Mouse (Mus musculus) lung, embryonic 15.5 days (tissue): ENCODE results near the gene Lpin2. TPM values are rescaled to one million over a fixed set of nuclear protein-coding genes. Genes with fewer than 3 reads are reported as not detected.

Experiments used
- ATAC-seq: fragments of 200-750 bp; cut with Nextera tagmentation; 2 replicates; pipeline ENCODE4 v1.8.0; 2017; ENCODE audit warnings: moderate number of reproducible peaks, borderline replicate concordance; ENCODE audit not compliant: low FRiP score, low TSS enrichment; ENCODE audit errors: extremely low read depth
- H3K27ac ChIP-seq: fragments of 300-500 bp; sonication (generic); 2 replicates; pipeline ENCODE4 v1.5.1; 2015; ENCODE audit warnings: moderate library complexity, mild to moderate bottlenecking, inconsistent platforms
- H3K27me3 ChIP-seq: fragments of 300-500 bp; sonication (generic); 2 replicates; pipeline ENCODE4 v1.6.1; 2015; ENCODE audit warnings: inconsistent platforms
- H3K36me3 ChIP-seq: fragments of 300-500 bp; sonication (generic); 2 replicates; pipeline ENCODE4 v1.6.1; 2015; ENCODE audit warnings: inconsistent platforms
- H3K4me1 ChIP-seq: fragments of 300-500 bp; sonication (generic); 2 replicates; pipeline ENCODE4 v1.6.1; 2015; ENCODE audit warnings: inconsistent platforms
- H3K4me2 ChIP-seq: fragments of 300-500 bp; sonication (generic); 2 replicates; pipeline ENCODE4 v1.6.1; 2015; ENCODE audit warnings: inconsistent platforms, mild to moderate bottlenecking, moderate library complexity
- H3K4me3 ChIP-seq: fragments of 300-500 bp; sonication (generic); 2 replicates; pipeline ENCODE4 v1.5.1; 2015; ENCODE audit warnings: mild to moderate bottlenecking, inconsistent platforms
- H3K9ac ChIP-seq: fragments of 300-500 bp; sonication (generic); 2 replicates; pipeline ENCODE4 v1.6.1; 2015; ENCODE audit warnings: inconsistent platforms
- H3K9me3 ChIP-seq: fragments of 300-500 bp; sonication (generic); 2 replicates; pipeline ENCODE4 v1.6.1; 2016; ENCODE audit warnings: inconsistent platforms
- WGBS: fragments of 180-500 bp; shearing (Covaris S2); methylation state at CpG from one replicate; pipeline ENCODE4 v1.1.7; 2015; 5-methylcytosine and 5-hydroxymethylcytosine counted together
- polyA plus RNA-seq: library from polyadenylated mRNA; unstranded; fragments of >200 nt; fragmentation: Nextera tagmentation; extraction: Ambion mirVana; gene quantifications from 2 replicates; pipeline ENCODE4 v1.2.1, GENCODE M21; 2015

The Lpin2 gene
- polyA plus RNA-seq, 1 experiment from 2014 or later: 31.8 TPM

DNA sequence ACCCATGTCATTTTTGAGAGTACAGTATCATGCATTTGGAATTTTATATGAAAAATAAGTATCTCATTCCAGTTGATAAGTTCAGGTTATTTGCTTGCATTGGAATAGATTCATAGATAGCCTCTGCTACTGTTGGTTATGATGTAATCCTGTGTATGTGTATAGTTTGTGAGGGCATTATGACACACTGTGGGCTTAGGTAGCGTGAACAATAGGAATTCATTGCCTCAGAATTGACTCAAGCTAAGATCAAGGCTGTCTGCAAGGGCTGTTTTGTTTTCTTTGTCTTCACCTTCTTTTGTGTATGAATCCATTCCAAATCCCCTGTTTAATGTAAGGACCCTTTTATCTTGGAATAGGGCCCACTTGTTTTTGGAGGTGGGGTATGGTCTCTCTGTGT lies 10.7 kb downstream of the Lpin2 start:
- Histone ChIP-seq H3K9ac (no peak overlapping the region), H3K4me2 (no peak overlapping the region), H3K9me3 (no peaks in the 10 kb centered on the region), H3K4me1 (peaks cover 26% of the 10 kb centered on the region), H3K27me3 (no peaks in the 10 kb centered on the region), H3K36me3 (no peaks in the 10 kb centered on the region), H3K4me3 (no peak overlapping the region), H3K27ac (no peak overlapping the region)
- 87% methylated on average over 1 of the region's 1 CpGs for WGBS
- ATAC-seq: no peak

GRCm38 (mm10) chr17:71193485-71193884 lies 11.1 kb downstream of the Lpin2 start:
- Histone ChIP-seq H3K4me2 (no peak overlapping the region), H3K4me3 (no peak overlapping the region), H3K9ac (no peak overlapping the region), H3K27ac (no peak overlapping the region), H3K27me3 (no peaks in the 10 kb centered on the region), H3K9me3 (no peaks in the 10 kb centered on the region), H3K36me3 (no peaks in the 10 kb centered on the region), H3K4me1 (peaks cover 26% of the 10 kb centered on the region)
- ATAC-seq: no peak
- 63% methylated on average over 1 of the region's 1 CpGs for WGBS

- Histone ChIP-seq H3K9me3 (no peaks in the 10 kb centered on the region), H3K4me3 (no peak overlapping the region), H3K4me1 (peaks cover 26% of the 10 kb centered on the region), H3K36me3 (no peaks in the 10 kb centered on the region), H3K9ac (no peak overlapping the region), H3K27ac (no peak overlapping the region), H3K27me3 (no peaks in the 10 kb centered on the region), H3K4me2 (peak overlapping the region; percentile 47)
- no peak for ATAC-seq
- 59% methylated on average over 3 of the region's 3 CpGs for WGBS
Observed at GRCm38 (mm10) chr17:71194906-71195632, 12.7 kb downstream of the Lpin2 start.

- Histone ChIP-seq H3K4me2 (peak overlapping the region; percentile 47), H3K9ac (no peak overlapping the region), H3K36me3 (no peaks in the 10 kb centered on the region), H3K4me3 (peak overlapping the region; percentile 11; the same call in 1 of the 2 replicates), H3K4me1 (peaks cover 22% of the 10 kb centered on the region), H3K9me3 (no peaks in the 10 kb centered on the region), H3K27me3 (no peaks in the 10 kb centered on the region), H3K27ac (no peak overlapping the region)
- no peak for ATAC-seq
- 23% methylated on average over 10 of the region's 10 CpGs for WGBS
Observed at GRCm38 (mm10) chr17:71195633-71196391, 13.5 kb downstream of the Lpin2 start.

DNA sequence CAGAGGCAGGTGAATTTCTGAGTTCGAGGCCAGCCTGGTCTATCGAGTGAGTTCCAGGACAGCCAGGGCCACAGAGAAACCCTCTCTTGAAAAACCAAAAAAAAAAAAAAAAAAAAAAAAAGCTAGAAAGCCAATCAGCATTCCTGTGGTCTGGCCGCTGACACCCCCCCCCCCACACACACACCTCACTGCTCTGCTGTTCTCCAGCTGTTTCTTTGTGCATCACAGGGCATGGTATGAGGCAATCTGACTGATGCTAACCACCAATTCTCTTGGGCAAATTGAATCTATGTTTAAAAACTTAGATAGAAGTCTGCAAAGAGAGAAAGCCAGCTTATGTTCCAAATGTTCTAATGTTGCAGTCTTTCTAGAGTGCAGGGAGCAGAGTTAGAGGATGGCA lies 14.1 kb downstream of the Lpin2 start:
- H3K9ac ChIP-seq: no peak overlapping the region
- no peaks in the 10 kb centered on the region for H3K36me3 ChIP-seq
- peaks cover 19% of the 10 kb centered on the region for H3K4me1 ChIP-seq
- no peaks in the 10 kb centered on the region for H3K9me3 ChIP-seq
- H3K27ac ChIP-seq: no peak overlapping the region
- WGBS: 60% methylated on average over 3 of the region's 3 CpGs
- no peak overlapping the region for H3K4me2 ChIP-seq
- H3K4me3 ChIP-seq: no peak overlapping the region
- ATAC-seq: no peak
- no peaks in the 10 kb centered on the region for H3K27me3 ChIP-seq

- 61% methylated on average over 3 of the region's 3 CpGs for WGBS
Observed at GRCm38 (mm10) chr17:71199346-71199745, 17.0 kb downstream of the Lpin2 start.

DNA sequence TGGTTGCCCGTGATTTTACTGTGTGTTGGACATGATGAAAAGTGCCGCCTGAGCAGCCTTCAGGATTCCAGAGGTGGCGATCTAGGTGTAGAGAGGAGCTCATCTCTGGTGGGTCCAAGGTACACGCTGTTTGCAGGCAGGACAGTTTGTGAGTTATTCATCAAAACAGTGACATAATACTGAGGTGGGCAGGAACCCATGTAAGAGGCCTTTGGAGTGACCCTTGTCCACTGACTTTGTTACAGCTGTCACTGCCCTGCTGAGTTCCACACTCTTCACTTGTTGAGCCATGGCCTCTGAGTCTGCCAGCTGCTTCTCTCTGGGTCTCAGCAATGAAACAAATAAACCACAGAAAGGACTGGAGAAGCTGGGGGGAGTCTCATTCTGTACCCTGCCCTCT lies 19.8 kb downstream of the Lpin2 start:
- Histone ChIP-seq H3K27ac (no peak overlapping the region), H3K27me3 (no peaks in the 10 kb centered on the region), H3K4me3 (no peak overlapping the region), H3K36me3 (no peaks in the 10 kb centered on the region), H3K9ac (no peak overlapping the region), H3K9me3 (no peaks in the 10 kb centered on the region), H3K4me1 (peaks cover 9% of the 10 kb centered on the region; the same call in 1 of the 2 replicates), H3K4me2 (no peak overlapping the region)
- no peak for ATAC-seq
- WGBS: 82% methylated on average over 4 of the region's 4 CpGs

More at GRCm38 (mm10) chr17:71199346-71199745, 17.0 kb downstream of the Lpin2 start:
- no peak overlapping the region for H3K27ac ChIP-seq
- H3K9ac ChIP-seq: no peak overlapping the region
- no peak overlapping the region for H3K4me2 ChIP-seq
- no peaks in the 10 kb centered on the region for H3K27me3 ChIP-seq
- no peaks in the 10 kb centered on the region for H3K36me3 ChIP-seq
- no peak for ATAC-seq
- H3K4me1 ChIP-seq: peaks cover 22% of the 10 kb centered on the region
- H3K4me3 ChIP-seq: no peak overlapping the region
- no peaks in the 10 kb centered on the region for H3K9me3 ChIP-seq

- no peaks in the 10 kb centered on the region for H3K9me3 ChIP-seq
- 77% methylated on average over 9 of the region's 9 CpGs for WGBS
- no peaks in the 10 kb centered on the region for H3K27me3 ChIP-seq
- no peak overlapping the region for H3K9ac ChIP-seq
- peaks cover 9% of the 10 kb centered on the region; the same call in 1 of the 2 replicates for H3K4me1 ChIP-seq
- H3K4me2 ChIP-seq: no peak overlapping the region
- no peaks in the 10 kb centered on the region for H3K36me3 ChIP-seq
- no peak for ATAC-seq
- no peak overlapping the region for H3K27ac ChIP-seq
- H3K4me3 ChIP-seq: no peak overlapping the region
Observed at GRCm38 (mm10) chr17:71203998-71204808, 21.8 kb downstream of the Lpin2 start.

GRCm38 (mm10) chr17:71204809-71205091 lies 22.4 kb downstream of the Lpin2 start:
- Histone ChIP-seq H3K4me1 (peaks cover 9% of the 10 kb centered on the region; the same call in 1 of the 2 replicates), H3K27ac (no peak overlapping the region), H3K9ac (no peak overlapping the region), H3K9me3 (no peaks in the 10 kb centered on the region), H3K4me2 (no peak overlapping the region), H3K27me3 (no peaks in the 10 kb centered on the region), H3K36me3 (no peaks in the 10 kb centered on the region), H3K4me3 (no peak overlapping the region)
- ATAC-seq: no peak
- 70% methylated on average over 6 of the region's 6 CpGs for WGBS

DNA sequence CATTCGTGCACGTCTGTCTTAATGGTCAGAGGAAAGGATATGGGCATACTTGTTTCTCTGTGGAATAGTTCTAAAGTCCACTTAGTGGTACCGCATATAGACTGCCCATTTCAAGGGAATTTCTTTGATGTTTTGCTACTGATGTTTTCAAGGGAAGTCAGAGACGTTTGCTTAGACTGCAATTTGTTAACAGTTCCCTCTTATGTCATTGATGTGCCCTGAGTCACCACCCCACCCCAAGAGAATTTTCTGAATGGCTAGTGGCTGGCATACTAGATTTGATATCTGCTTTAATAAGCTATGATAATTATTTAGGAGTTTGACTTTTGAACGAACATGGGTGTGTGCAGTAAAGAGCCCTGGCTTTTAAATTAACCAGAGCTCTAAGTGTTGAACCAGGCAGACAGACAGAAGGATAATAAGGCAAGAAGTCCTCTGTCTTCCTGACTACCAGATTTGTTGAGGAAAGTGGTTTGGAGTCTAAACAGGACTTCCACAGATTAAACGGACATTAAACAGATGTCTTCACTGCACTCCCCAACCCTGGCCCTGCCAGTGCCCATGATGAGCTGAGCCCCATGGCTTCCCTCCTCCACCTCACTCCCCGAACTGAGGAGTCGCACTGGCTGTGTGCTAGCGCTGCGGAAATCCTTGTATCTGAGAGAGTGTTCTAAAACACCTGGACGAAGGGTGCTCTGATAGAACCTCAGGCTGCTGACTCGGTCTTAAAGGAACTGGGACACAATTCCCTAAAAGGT lies 24.0 kb downstream of the Lpin2 start:
- H3K4me1 ChIP-seq: peaks cover 9% of the 10 kb centered on the region; the same call in 1 of the 2 replicates
- ATAC-seq: no peak
- H3K4me2 ChIP-seq: no peak overlapping the region
- H3K27ac ChIP-seq: no peak overlapping the region
- H3K9ac ChIP-seq: no peak overlapping the region
- H3K27me3 ChIP-seq: no peaks in the 10 kb centered on the region
- no peaks in the 10 kb centered on the region for H3K9me3 ChIP-seq
- WGBS: 63% methylated on average over 12 of the region's 12 CpGs
- no peak overlapping the region for H3K4me3 ChIP-seq
- no peaks in the 10 kb centered on the region for H3K36me3 ChIP-seq

DNA sequence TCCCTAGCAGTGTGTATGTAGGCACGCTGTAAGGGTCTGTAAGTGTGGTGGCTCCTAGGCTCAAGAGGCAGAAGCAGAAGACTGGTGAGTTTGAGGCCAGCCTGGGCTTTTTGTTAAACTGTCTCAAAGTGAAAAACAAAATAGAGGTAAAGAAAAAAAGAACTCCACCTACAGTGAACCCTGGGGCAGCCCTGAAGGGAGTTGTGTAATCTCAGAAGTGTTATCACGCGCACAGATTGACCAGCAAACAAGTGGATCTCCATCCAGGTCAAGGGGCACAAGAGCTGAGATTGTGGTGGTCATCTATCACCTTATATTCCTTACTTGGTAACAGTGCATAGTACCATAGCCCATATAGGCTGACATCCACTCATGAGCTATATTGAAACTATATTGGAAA lies 24.9 kb downstream of the Lpin2 start:
- ATAC-seq: no peak

More for the DNA sequence above, 24.9 kb downstream of the Lpin2 start:
- Histone ChIP-seq H3K9ac (no peak overlapping the region), H3K36me3 (no peaks in the 10 kb centered on the region), H3K27ac (no peak overlapping the region), H3K4me1 (0 out of 2 replicates have a peak, but pooled peaks cover 9% of the 10 kb centered on the region), H3K4me2 (no peak overlapping the region), H3K9me3 (no peaks in the 10 kb centered on the region), H3K27me3 (no peaks in the 10 kb centered on the region), H3K4me3 (no peak overlapping the region)
- 92% methylated on average over 3 of the region's 3 CpGs for WGBS
